Mouse (Mus musculus): Measurements from ENCODE around the gene Ccdc141.

Gene Ccdc141

GRCm38 (mm10) chr2:77133407-77133806 lies 37.0 kb downstream of the Ccdc141 start:
- no peak for DNase-seq (ENCODE audit: low spot score)

- DNase-seq (ENCODE audit: low spot score), result no peak
Observed at GRCm38 (mm10) chr2:77126939-77127338, 43.5 kb downstream of the Ccdc141 start.

GRCm38 (mm10) chr2:77118102-77118501 lies 52.3 kb downstream of the Ccdc141 start:
- DNase-seq (ENCODE audit: low spot score), result no peak

GRCm38 (mm10) chr2:77114335-77114734 lies 56.1 kb downstream of the Ccdc141 start:
- DNase-seq (ENCODE audit: low spot score), result no peak

GRCm38 (mm10) chr2:77113867-77114266 lies 56.6 kb downstream of the Ccdc141 start:
- DNase-seq (ENCODE audit: low spot score), result no peak

GRCm38 (mm10) chr2:77113026-77113425 lies 57.4 kb downstream of the Ccdc141 start:
- DNase-seq (ENCODE audit: low spot score), result no peak

GRCm38 (mm10) chr2:77111095-77111494 lies 59.3 kb downstream of the Ccdc141 start:
- DNase-seq (ENCODE audit: low spot score), result no peak

- no peak for DNase-seq (ENCODE audit: low spot score)
Observed at GRCm38 (mm10) chr2:77110365-77110764, 60.1 kb downstream of the Ccdc141 start.

GRCm38 (mm10) chr2:77109506-77110123 lies 60.8 kb downstream of the Ccdc141 start:
- DNase-seq (ENCODE audit: low spot score), result no peak

GRCm38 (mm10) chr2:77108562-77108961 lies 61.9 kb downstream of the Ccdc141 start:
- DNase-seq (ENCODE audit: low spot score), result no peak

GRCm38 (mm10) chr2:77106150-77106549 lies 64.3 kb downstream of the Ccdc141 start:
- DNase-seq (ENCODE audit: low spot score), result no peak

- DNase-seq (ENCODE audit: low spot score), result no peak
Observed at GRCm38 (mm10) chr2:77105006-77105715, 65.3 kb downstream of the Ccdc141 start.

- DNase-seq (ENCODE audit: low spot score), result no peak
Observed at GRCm38 (mm10) chr2:77102516-77102915, 67.9 kb downstream of the Ccdc141 start.

- no peak for DNase-seq (ENCODE audit: low spot score)
Observed at GRCm38 (mm10) chr2:77099814-77100213, 70.6 kb downstream of the Ccdc141 start.

- DNase-seq (ENCODE audit: low spot score), result no peak
Observed at GRCm38 (mm10) chr2:77098769-77099168, 71.7 kb downstream of the Ccdc141 start.

- DNase-seq (ENCODE audit: low spot score), result no peak
Observed at GRCm38 (mm10) chr2:77091749-77092148, 78.7 kb downstream of the Ccdc141 start.

GRCm38 (mm10) chr2:77085313-77085712 lies 85.1 kb downstream of the Ccdc141 start:
- no peak for DNase-seq (ENCODE audit: low spot score)

- DNase-seq (ENCODE audit: low spot score), result no peak
Observed at GRCm38 (mm10) chr2:77084629-77085028, 85.8 kb downstream of the Ccdc141 start.

GRCm38 (mm10) chr2:77081156-77081555 lies 89.3 kb downstream of the Ccdc141 start:
- DNase-seq (ENCODE audit: low spot score), result no peak

- DNase-seq (ENCODE audit: low spot score), result no peak
Observed at GRCm38 (mm10) chr2:77080657-77081056, 89.8 kb downstream of the Ccdc141 start.

- DNase-seq (ENCODE audit: low spot score), result no peak
Observed at GRCm38 (mm10) chr2:77078746-77079145, 91.7 kb downstream of the Ccdc141 start.

GRCm38 (mm10) chr2:77074373-77074772 lies 96.1 kb downstream of the Ccdc141 start:
- no peak for DNase-seq (ENCODE audit: low spot score)

- no peak for DNase-seq (ENCODE audit: low spot score)
Observed at GRCm38 (mm10) chr2:77073930-77074329, 96.5 kb downstream of the Ccdc141 start.

GRCm38 (mm10) chr2:77065294-77065693 lies 105.1 kb downstream of the Ccdc141 start:
- DNase-seq (ENCODE audit: low spot score), result no peak
